Mouse (Mus musculus) thymus, postnatal 4 days (tissue): ENCODE measurements around the gene Mta2.
A peak's percentile ranks its signal among the peaks of the same experiment; 100 is the strongest.
"Not testable (repeated sequence)": the region's sequence is repeated elsewhere in the genome, so short reads cannot be mapped to it uniquely, and the experiment has no call there.

Experiments used
- DNase-seq: peaks from one replicate; pipeline ENCODE4 v3.0.0; 2021

Mta2 gene

DNA sequence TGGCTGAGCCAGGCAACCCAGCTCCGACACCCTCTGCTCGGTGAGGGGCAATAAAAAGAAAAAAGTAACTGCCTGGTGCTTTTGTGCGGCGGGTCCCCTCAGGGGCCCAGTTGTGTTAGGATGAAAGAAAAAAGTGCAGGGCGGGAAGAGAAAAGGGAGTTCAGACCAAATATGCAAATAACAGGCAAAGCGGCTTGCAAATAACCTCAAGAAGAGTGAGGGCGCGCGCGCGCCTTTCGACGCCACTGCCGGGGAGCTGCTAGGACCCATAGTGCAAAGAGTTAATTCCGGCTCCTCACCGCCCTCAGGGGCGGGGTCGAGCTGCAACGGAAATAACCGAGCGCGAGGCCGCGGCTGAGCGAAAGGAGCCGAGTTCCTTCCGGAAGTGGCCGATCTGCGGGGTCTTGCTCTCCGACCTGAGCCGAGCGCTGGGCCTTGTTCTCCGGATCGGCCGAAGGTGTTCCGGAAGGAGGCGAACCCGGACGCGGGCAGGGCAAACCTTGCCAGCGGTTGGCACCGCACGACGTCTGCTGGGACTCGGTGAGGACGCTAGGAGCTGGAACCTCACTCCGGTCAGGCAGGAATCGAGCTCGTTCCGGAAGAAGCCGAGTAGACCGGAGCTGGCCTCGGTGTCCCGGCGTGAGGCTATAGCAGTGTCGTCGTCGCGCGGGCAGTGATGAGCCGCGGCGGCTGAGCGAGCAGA, at the start of gene Mta2:
Gene Mta2, plus strand, starts transcription at position 361 of the 703 bp plus-strand sequence.
- peak; percentile 99 for DNase-seq

DNA sequence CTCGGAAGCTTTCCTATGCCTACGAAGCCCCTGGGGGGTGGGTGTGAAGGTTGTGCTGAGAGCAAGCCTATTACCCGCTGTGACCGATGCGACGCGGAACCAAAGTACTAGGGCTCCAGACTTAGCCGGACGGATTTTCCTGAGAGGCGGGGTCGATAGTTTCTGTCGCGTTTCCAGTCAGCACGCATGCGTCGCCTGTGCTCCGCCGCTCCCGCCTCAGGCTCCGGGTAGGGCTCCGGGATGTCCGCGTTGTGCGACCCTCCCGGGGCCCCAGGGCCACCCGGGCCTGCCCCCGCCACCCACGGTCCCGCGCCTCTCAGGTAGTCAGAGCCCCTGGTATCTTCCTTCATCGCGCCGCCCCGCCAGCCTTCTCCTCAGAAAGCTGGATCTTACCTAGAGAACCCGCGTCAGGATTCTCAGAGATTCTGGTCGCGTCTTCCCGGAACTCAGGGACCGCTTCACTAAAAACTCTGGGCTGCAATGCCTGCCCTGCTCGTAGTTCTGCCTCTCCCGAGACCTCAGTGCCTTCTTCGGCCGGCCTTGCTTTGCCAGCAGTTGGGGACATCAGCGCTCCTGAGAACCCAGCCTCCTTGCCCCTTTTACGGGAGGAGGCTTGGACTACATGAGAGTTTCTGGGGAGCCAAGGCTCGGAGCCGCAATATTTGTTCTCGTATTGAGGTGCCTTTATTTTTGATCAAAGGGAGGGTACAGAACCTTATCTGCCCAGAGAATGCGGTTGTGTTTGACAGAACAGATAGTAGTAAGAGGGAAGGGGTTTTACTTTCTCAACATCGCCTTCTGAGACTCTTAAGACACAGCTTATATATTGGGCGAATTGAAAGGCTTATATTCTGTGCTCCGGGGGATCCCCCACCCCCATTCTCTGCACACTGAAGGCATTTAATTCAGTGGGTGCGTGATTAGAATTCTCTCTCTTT, 48.6 kb upstream of the Mta2 start, which contains the start of gene Ints5:
Gene Ints5, plus strand, starts transcription at position 177 of the 938 bp plus-strand sequence.
- peak; percentile 88 for DNase-seq

GRCm38 (mm10) chr19:8895397-8895960, 46.2 kb upstream of the Mta2 start:
- DNase-seq = no peak

DNA sequence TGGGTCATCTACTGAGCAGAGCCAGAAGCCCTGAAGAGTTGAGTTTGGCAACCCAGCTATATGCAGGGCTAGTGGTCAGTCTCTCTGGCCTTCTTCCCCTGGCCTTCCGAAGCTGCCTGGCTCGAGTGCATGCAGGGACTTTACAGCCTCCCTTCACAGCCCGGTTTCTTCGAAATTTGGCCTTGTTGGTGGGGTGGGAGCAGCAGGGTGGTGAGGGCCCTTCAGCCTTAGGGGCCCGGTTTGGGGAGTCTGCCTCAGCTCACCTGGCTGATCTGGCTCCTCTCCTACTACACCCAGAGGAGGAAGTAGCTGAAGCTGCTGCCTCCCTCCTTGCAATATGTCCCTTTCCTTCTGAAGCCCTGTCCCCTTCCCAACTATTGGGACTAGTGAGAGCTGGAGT, 45.4 kb upstream of the Mta2 start:
- not testable (repeated sequence) for DNase-seq

DNA sequence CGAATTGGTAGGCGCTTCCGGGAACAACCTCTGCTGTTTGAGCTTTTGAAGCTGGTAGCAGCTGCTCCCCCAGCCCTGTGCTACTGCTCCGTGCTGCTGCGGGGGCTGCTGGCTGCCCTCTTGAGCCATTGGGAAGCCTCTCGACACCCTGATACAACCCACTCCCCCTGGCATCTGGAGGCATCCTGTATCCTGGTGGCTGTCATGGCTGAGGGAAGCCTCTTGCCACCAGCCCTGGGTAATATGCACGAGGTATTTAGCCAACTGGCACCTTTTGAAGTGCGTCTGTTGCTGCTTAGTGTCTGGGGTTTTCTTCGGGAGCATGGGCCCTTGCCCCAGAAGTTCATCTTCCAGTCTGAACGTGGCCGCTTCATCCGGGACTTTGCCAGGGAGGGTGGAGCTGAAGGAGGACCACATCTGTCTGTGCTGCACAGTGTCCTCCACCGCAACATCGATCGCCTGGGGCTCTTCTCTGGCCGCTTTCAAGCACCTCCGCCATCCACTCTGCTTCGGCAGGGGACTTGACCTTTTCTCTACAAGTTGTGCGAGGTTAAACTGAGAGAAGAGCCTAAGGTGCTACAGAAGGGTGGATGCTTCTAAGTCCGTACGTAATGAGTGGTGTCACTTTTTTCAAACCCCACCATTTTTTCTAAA, 44.3 kb upstream of the Mta2 start:
- DNase-seq = peak; percentile 42

GRCm38 (mm10) chr19:8897865-8898495, 43.7 kb upstream of the Mta2 start, which contains the start of gene Ganab:
Ganab (plus strand) TSS chr19:8898071.
- DNase-seq = peak; percentile 95

DNA sequence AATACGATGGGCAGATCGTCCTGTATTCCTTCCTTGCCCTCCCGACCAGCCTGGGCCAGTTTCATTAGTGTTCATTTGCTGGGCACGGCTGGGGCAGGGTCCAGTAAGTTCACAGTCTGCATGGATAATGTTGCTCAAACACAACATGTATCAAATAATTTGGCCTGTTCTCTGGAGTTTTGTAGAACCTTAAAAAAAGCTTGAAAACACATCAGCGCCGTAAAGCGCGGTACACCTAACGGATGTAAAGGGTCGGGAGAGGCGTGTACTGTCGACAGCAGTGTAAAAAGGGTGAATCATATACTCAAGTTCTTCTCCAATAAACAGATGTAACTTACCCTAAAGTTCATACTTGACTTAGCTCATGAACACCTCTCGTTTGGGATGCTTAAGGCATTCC, 43.1 kb upstream of the Mta2 start:
- peak; percentile 35 for DNase-seq

GRCm38 (mm10) chr19:8899079-8899478, 42.6 kb upstream of the Mta2 start:
- no peak for DNase-seq

DNA sequence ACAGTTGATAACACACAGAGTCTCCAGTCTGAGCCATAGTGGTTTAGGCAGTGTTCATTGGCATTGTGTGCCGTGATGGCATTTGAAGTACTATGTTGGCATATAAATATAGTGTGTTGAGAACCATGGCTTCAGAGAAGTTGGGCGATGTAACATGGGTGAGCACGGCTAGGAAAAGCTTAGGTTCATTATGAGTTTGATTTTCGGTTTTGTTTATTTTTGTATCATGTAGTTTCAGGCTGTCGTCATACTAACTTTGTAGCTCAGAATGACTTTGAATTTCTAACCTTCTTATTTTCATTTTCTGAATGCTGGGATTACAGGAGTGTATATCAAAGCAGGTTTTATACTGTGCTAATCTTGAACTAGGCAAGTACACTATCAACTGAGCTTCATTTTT, 38.3 kb upstream of the Mta2 start:
- no peak for DNase-seq

GRCm38 (mm10) chr19:8908531-8908930, 33.1 kb upstream of the Mta2 start:
- no peak for DNase-seq

GRCm38 (mm10) chr19:8911810-8912209, 29.9 kb upstream of the Mta2 start:
- no peak for DNase-seq

DNA sequence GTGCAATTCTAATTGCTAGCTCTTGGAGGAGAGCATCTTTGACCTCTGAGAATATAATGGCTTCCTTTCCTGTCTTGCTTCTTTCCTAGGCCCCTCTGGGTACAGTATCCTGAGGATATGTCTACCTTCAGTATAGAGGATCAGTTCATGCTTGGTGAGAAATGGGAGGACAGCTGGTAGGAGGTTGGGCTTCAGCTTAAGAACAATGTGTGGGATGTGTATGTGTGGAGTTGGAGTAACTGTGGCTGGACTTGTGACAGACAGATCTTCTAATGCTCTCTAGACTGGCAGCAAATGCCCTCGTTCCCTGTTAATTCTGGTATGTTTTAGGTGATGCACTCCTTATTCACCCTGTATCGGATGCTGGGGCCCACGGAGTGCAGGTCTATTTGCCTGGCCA, 27.5 kb upstream of the Mta2 start:
- no peak for DNase-seq

DNA sequence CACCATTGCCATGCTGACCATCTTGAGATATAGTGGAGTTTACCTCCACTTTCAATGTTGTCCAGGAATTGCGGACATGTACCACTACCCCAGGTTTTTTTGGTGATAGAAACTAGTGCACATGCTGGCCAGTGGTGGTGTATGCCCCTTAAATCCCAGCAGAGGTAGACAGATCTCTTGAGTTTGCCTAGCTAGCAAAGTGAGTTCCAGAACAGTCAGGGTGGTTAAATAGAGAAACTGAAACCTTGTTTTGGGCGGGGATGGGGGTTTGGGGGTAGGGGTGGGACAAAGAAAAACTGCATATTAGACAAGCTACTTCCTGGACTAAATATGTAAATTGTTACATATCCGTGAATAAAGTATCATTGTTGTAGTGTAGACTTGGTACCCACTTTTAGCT, 22.7 kb upstream of the Mta2 start:
- DNase-seq = no peak

DNA sequence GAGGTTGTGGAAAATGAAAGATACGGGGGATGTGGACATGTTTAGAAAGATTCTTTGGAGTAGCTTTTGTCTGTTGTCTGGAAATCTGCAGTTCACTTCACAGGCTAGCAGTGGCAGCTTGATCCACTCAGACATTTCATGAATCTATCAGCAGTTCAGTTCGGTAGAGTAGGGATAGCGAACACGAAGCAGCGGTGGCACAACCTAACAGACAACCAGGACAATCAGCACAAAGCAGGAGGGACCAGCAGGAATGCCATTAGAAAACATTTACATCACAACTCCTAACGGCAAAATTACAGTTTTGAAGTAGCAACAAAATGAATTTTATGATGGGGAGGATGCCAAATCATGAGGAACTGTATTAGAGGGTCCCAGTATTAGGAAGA, 22.0 kb upstream of the Mta2 start:
- DNase-seq = no peak

DNA sequence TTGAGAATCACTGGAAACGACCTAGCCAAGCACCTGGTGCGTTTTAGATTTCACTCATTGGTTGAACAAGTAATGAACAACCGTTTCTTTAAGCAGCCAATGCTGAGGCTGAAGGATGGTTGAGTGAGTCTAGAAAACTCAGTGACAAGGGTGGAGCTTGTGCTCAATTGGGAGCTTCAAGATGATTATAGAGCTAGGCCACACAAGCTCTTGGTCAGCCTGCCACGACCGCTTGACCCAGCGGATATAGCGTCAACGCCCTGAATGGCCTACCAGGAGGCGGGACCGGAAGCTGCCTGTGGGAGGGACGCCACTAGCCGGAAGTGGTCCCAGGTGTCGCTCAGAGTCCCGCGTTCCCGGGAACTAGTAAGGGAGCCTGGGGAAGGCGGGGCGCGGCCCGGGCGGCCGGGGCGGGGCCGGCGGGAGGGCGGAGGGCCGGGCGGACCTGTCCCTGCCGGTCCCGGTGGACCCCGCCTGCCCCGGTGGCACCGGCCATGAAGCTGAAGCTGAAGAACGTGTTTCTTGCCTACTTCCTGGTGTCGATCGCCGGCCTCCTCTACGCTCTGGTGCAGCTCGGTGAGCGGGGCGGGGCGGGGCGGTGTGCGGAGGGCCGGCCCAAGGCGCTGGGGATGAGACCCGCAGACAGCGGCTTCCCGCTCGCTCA, 21.5 kb upstream of the Mta2 start, which contains the start of gene B3gat3:
Gene B3gat3, plus strand, starts transcription at position 302 of the 664 bp plus-strand sequence.
- DNase-seq = peak; percentile 87

GRCm38 (mm10) chr19:8920836-8921291, 20.8 kb upstream of the Mta2 start:
- peak; percentile 37 for DNase-seq

DNA sequence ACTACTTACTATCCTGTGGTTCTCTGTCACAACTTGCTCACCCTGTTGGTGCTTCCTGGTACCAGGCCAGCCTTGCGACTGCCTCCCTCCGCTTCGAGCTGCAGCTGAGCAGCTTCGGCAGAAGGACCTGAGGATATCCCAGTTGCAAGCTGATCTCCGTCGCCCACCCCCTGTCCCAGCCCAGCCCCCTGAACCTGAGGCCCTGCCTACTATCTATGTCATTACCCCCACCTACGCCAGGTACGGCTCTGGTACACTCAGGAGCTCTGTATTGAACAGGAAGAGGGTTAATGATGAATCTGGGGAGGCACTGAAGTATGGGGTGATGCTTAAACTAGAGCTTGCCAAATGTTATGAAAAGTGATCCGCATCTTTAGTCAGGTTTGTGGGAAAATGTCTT, 19.9 kb upstream of the Mta2 start:
- DNase-seq = no peak

GRCm38 (mm10) chr19:8926766-8927165, 14.9 kb upstream of the Mta2 start:
- DNase-seq = no peak

DNA sequence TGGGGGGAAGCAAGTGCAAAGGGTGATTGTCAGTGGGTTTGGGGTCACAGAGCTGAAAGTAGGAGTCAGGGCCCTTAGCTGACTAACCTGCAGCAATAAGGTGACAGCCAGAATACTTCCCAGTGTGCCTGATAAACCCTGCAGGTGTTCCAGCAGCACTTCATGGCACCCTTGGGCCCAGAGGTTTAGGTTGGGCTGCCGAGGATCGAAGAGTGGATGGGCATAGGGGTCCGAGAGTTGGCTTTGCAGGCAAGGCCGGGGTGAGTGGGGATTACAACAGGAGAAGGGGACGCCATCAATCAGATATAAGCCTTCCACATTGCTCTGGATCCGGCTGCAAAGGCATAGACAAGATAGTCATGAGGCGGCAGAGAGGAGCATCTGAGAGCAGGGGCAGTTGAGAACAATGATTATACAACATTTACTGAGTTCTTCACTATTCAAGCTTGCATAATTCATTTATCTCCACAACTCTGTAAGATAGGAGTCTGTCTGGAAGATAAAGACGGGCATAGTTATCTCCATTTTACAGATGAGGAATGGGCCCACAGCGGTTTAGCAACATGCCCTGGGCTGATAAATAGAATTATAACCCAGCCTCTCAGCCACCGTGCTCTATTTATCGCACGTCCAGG, 13.7 kb upstream of the Mta2 start:
- no peak for DNase-seq

DNA sequence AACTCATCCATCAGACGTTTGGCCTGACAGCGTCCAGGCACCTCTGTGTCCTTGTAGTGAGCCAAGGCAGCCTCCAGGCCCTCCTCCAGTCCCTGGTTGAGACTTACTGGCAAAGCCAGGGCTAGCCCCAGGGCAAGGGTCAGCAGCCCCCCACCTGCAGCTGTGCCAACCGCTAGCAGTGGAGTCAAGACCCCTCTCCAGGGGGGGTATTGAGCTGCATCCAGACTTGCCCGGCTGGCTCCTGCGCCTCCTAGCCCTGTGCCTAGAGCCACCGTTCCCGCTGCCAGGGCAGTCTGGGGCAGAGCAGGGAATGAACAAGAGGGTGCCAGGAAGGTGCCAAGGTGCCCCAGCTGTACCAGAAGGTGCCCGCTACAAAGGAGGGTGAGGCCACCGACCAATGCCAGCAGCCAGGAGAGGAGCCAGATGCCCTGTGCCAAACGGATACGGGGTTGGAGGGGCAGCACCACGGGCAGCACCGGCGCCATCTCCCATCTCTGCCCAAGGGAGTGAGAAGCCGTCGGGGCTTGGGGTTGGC, 12.9 kb upstream of the Mta2 start:
- no peak for DNase-seq
